In the genomic region with DNA sequence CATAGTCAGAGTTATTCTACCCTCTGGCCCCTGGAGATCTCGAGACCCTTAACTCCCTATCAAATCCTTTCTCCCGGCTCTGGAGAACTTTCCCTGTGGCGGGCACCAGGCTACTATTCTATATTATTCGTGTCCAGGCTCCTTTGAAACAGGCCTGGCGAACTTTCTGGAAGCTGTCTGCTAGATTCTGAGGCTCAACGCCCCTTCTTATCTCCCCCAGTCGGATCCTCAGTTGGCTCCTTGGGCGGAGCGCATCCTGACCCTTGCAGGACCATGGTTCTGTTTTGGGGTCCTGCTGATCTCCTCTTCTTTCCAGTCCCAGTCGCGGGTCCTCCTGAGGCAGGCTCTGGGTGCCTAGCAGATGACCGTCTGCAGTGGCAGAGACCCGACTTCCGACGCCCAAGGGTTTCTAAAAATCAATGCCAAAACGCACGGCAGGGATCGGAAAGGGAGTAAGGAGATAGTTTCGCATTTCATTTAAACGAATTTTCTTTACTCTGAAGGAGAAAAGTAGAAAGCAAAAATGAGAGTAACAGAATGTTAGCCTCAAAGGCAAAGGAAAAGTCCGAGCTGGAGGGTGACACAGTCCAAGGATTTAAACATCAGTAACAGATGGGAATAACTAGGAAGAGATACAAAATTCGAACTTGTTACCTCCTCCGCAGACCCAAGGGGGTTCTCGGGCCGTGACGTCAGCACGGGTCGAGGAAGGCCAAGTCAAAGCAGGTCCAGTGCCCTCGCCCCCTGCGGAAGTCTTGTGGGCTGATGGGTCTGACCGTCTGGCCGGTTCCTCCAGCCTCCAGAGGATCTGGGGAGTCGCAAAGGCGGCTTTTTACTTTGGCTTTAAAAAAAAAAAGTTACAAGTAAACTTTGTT, we compare ENCODE assay signal across 10 mouse cellular contexts. TPM values are rescaled to one million over a fixed set of nuclear protein-coding genes. Genes with fewer than 3 reads are reported as not detected.
DNase-seq lines count a peak whose midpoint lies in the region; ATAC-seq lines count a peak whose summit lies in the region.
"Had no signal": no experiment of that assay in that cellular context is flagged by ENCODE, and none has a peak within 500 bp of the region (broad histone marks: within the 10 kb centered on the region; RNA-seq: fewer than 3 reads in every experiment).

No protein-coding gene starts in this region.

- H3K9ac ChIP-seq in forebrain, embryonic 16.5 days (replicated peaks; ENCODE audit: low read depth, low read length): peak overlapping the region; percentile 51

- H3K27ac ChIP-seq in embryonic facial prominence, embryonic 10.5 days (replicated peaks): no peak overlapping the region; the same call in 1 of the 2 replicates
- peak overlapping the region; percentile 65 for H3K27ac ChIP-seq in forebrain, embryonic 16.5 days (ENCODE audit: low read length)
- H3K27ac ChIP-seq: heart, adult 2 months had no signal

- DNase-seq in kidney, postnatal 10 days: peak; percentile 21
- no peak for DNase-seq in kidney, adult 9 months
- DNase-seq in embryonic facial prominence, embryonic 10.5 days (ENCODE audit: low spot score): peak; percentile 56
- peak; percentile 38 for DNase-seq in retina, embryonic 14.5 days (ENCODE audit: low spot score)
- no peak for DNase-seq in cerebellum, adult 11-12 months
- no peak for DNase-seq in cerebellum, adult 8-10 months
- DNase-seq: kidney, postnatal 25 days had no signal

- peak overlapping the region; percentile 63 for H3K4me2 ChIP-seq in forebrain, embryonic 16.5 days (ENCODE audit: low read length)

- peaks cover 37% of the 10 kb centered on the region for H3K4me1 ChIP-seq in embryonic facial prominence, embryonic 10.5 days
- peaks cover 35% of the 10 kb centered on the region for H3K4me1 ChIP-seq in forebrain, embryonic 16.5 days (replicated peaks; ENCODE audit: control insufficient read depth, insufficient read depth, low read length)

- H3K4me3 ChIP-seq in embryonic facial prominence, embryonic 10.5 days: peak overlapping the region; percentile 60
- peak overlapping the region; percentile 53 for H3K4me3 ChIP-seq in forebrain, embryonic 16.5 days (replicated peaks; ENCODE audit: low read length)

- H3K27me3 ChIP-seq in embryonic facial prominence, embryonic 10.5 days (replicated peaks; ENCODE audit: low read depth, poor library complexity, severe bottlenecking): peaks cover 100% of the 10 kb centered on the region
- peaks cover 58% of the 10 kb centered on the region for H3K27me3 ChIP-seq in forebrain, embryonic 16.5 days (replicated peaks; ENCODE audit: control insufficient read depth, insufficient read depth, low read length)

- ATAC-seq in forebrain, embryonic 16.5 days: no peak
- no peak for ATAC-seq in inflammation-experienced regulatory T-cells, adult 6 months

- peaks cover 4% of the 10 kb centered on the region; the same call in 1 of the 2 replicates for H3K9me3 ChIP-seq in embryonic facial prominence, embryonic 10.5 days
- peaks cover 2% of the 10 kb centered on the region; the same call in 1 of the 2 replicates for H3K9me3 ChIP-seq in forebrain, embryonic 16.5 days (ENCODE audit: control insufficient read depth, low read length)

- no peaks in the 10 kb centered on the region for H3K36me3 ChIP-seq in embryonic facial prominence, embryonic 10.5 days (replicated peaks)
- no peaks in the 10 kb centered on the region for H3K36me3 ChIP-seq in forebrain, embryonic 16.5 days (ENCODE audit: control insufficient read depth, insufficient read depth)

- 1% methylated on average over 34 of the region's 34 CpGs for WGBS in embryonic facial prominence, embryonic 10.5 days
- WGBS in forebrain, embryonic 16.5 days: 2% methylated on average over 34 of the region's 34 CpGs

RNA-seq across cellular contexts. Expression of gene Dmrta2, which starts 1.3 kb away (rescaled TPM):
- polyA plus RNA-seq in embryonic facial prominence, embryonic 10.5 days (2016; fragmentation: Nextera tagmentation; extraction: Ambion mirVana): 0.75 and 0.87 TPM in 2 replicates
- 2.3 and 2.4 TPM in 2 replicates for polyA plus RNA-seq in forebrain, embryonic 16.5 days (2015; fragmentation: Nextera tagmentation; extraction: Ambion mirVana)
- polyA plus RNA-seq in inflammation-experienced regulatory T-cells, adult 6 months (2017; shearing (Covaris generic)): not detected

Comparison
In these comparisons a context has a peak if more than half of its experiments do, and no peak if none do; other contexts are left out.
1. DNase-seq: peak in kidney, postnatal 10 days (single experiment), embryonic facial prominence, embryonic 10.5 days (single experiment) and retina, embryonic 14.5 days (single experiment); none in kidney, adult 9 months (single experiment), cerebellum, adult 11-12 months (single experiment) and cerebellum, adult 8-10 months (single experiment).